Mouse (Mus musculus) midbrain, embryonic 12.5 days (tissue): ENCODE measurements around the gene Cfap43. TPM values are rescaled to one million over a fixed set of nuclear protein-coding genes. Genes with fewer than 3 reads are reported as not detected.

ENCODE experiments used
- ATAC-seq: fragments of 200-750 bp; cut with Nextera tagmentation; 2 replicates; pipeline ENCODE4 v1.8.0; 2017; ENCODE audit warnings: low read depth, moderate TSS enrichment, moderate library complexity; ENCODE audit not compliant: low FRiP score
- H3K27ac ChIP-seq: fragments of 300-500 bp; sonication (generic); replicated peaks from 2 replicates; pipeline ENCODE4 v1.5.1; 2016; ENCODE audit warnings: mild to moderate bottlenecking
- H3K27me3 ChIP-seq: fragments of 300-500 bp; sonication (generic); 2 replicates; pipeline ENCODE4 v1.6.1; 2016; ENCODE audit warnings: mild to moderate bottlenecking
- H3K36me3 ChIP-seq: fragments of 300-500 bp; sonication (generic); 2 replicates; pipeline ENCODE4 v1.6.1; 2016
- H3K4me1 ChIP-seq: fragments of 300-500 bp; sonication (generic); 2 replicates; pipeline ENCODE4 v1.6.1; 2016
- H3K4me2 ChIP-seq: fragments of 300-500 bp; sonication (generic); replicated peaks from 2 replicates; pipeline ENCODE4 v1.6.1; 2016; ENCODE audit warnings: mild to moderate bottlenecking, moderate library complexity
- H3K4me3 ChIP-seq: fragments of 300-500 bp; sonication (generic); 2 replicates; pipeline ENCODE4 v1.5.1; 2016; ENCODE audit warnings: mild to moderate bottlenecking
- H3K9ac ChIP-seq: fragments of 300-500 bp; sonication (generic); replicated peaks from 2 replicates; pipeline ENCODE4 v1.6.1; 2016; ENCODE audit warnings: mild to moderate bottlenecking, moderate library complexity
- H3K9me3 ChIP-seq: fragments of 300-500 bp; sonication (generic); 2 replicates; pipeline ENCODE4 v1.6.1; 2016; ENCODE audit warnings: mild to moderate bottlenecking
- WGBS: fragments of 180-500 bp; shearing (Covaris S2); methylation state at CpG from one replicate; pipeline ENCODE4 v1.1.7; 2016; 5-methylcytosine and 5-hydroxymethylcytosine counted together
- polyA plus RNA-seq: library from polyadenylated mRNA; unstranded; fragments of >200 nt; fragmentation: Nextera tagmentation; extraction: Ambion mirVana; gene quantifications from 2 replicates; pipeline ENCODE4 v1.2.1, GENCODE M21; 2016

Gene Cfap43
- polyA plus RNA-seq, 1 experiment from 2014 or later = 0.13 TPM

GRCm38 (mm10) chr19:47898472-47899079 lies 20.5 kb downstream of the Cfap43 start:
- no peaks in the 10 kb centered on the region for H3K9me3 ChIP-seq
- H3K36me3 ChIP-seq = peaks cover 43% of the 10 kb centered on the region
- H3K4me1 ChIP-seq = peaks cover 9% of the 10 kb centered on the region; the same call in 1 of the 2 replicates
- no peak overlapping the region for H3K4me3 ChIP-seq
- H3K9ac ChIP-seq = no peak overlapping the region
- WGBS = 93% methylated on average over 8 of the region's 8 CpGs
- H3K27me3 ChIP-seq = no peaks in the 10 kb centered on the region
- H3K4me2 ChIP-seq = no peak overlapping the region
- no peak for ATAC-seq
- H3K27ac ChIP-seq = no peak overlapping the region

GRCm38 (mm10) chr19:47893092-47893491 lies 26.0 kb downstream of the Cfap43 start:
- Histone ChIP-seq H3K9ac (no peak overlapping the region), H3K9me3 (no peaks in the 10 kb centered on the region), H3K36me3 (peaks cover 47% of the 10 kb centered on the region), H3K27ac (no peak overlapping the region), H3K4me3 (no peak overlapping the region), H3K4me2 (no peak overlapping the region), H3K27me3 (no peaks in the 10 kb centered on the region), H3K4me1 (no peaks in the 10 kb centered on the region)
- 97% methylated on average over 6 of the region's 6 CpGs for WGBS
- ATAC-seq = no peak

- Histone ChIP-seq H3K9me3 (no peaks in the 10 kb centered on the region), H3K4me2 (no peak overlapping the region), H3K9ac (no peak overlapping the region), H3K27me3 (no peaks in the 10 kb centered on the region), H3K4me3 (no peak overlapping the region), H3K36me3 (peaks cover 36% of the 10 kb centered on the region), H3K27ac (no peak overlapping the region), H3K4me1 (no peaks in the 10 kb centered on the region)
- no peak for ATAC-seq
- 86% methylated on average over 11 of the region's 11 CpGs for WGBS
Measured at GRCm38 (mm10) chr19:47891562-47892312, 27.4 kb downstream of the Cfap43 start.

GRCm38 (mm10) chr19:47890489-47891130 lies 28.5 kb downstream of the Cfap43 start:
- no peak for ATAC-seq
- no peak overlapping the region for H3K4me3 ChIP-seq
- H3K36me3 ChIP-seq = peaks cover 24% of the 10 kb centered on the region
- H3K9me3 ChIP-seq = no peaks in the 10 kb centered on the region
- 78% methylated on average over 10 of the region's 10 CpGs for WGBS
- H3K27ac ChIP-seq = no peak overlapping the region
- H3K4me2 ChIP-seq = no peak overlapping the region
- no peaks in the 10 kb centered on the region for H3K4me1 ChIP-seq
- H3K9ac ChIP-seq = no peak overlapping the region
- no peaks in the 10 kb centered on the region for H3K27me3 ChIP-seq

GRCm38 (mm10) chr19:47888037-47888436 lies 31.1 kb downstream of the Cfap43 start:
- no peaks in the 10 kb centered on the region for H3K36me3 ChIP-seq
- no peak overlapping the region for H3K4me3 ChIP-seq
- ATAC-seq = no peak
- WGBS = 90% methylated on average over 8 of the region's 8 CpGs
- no peak overlapping the region for H3K4me2 ChIP-seq
- H3K9ac ChIP-seq = no peak overlapping the region
- H3K27me3 ChIP-seq = no peaks in the 10 kb centered on the region
- H3K4me1 ChIP-seq = no peaks in the 10 kb centered on the region
- no peak overlapping the region for H3K27ac ChIP-seq
- H3K9me3 ChIP-seq = no peaks in the 10 kb centered on the region

GRCm38 (mm10) chr19:47887417-47887816 lies 31.7 kb downstream of the Cfap43 start:
- H3K4me2 ChIP-seq = no peak overlapping the region
- H3K4me3 ChIP-seq = no peak overlapping the region
- H3K9me3 ChIP-seq = no peaks in the 10 kb centered on the region
- H3K9ac ChIP-seq = no peak overlapping the region
- ATAC-seq = no peak
- WGBS = 89% methylated on average over 10 of the region's 10 CpGs
- no peak overlapping the region for H3K27ac ChIP-seq
- H3K4me1 ChIP-seq = no peaks in the 10 kb centered on the region
- no peaks in the 10 kb centered on the region for H3K36me3 ChIP-seq
- H3K27me3 ChIP-seq = no peaks in the 10 kb centered on the region

DNA sequence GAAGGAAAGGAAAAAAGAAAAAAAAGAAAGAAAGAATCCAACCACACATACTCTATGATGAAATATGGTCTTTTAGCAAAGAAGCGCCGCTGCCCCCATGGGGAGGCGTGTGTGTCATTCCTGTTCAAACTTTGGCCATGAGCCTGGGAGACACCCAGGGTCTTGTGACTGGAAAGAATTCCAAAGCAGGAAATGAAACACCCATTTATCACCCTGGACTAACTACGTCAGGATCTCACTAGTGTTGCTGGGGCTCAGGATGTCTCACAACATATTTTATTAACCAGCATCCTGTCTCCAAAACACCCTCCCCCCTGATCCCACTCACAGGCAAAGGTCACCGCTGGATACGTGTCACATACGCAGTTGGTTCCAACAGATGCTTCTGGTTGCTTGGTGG lies 32.5 kb downstream of the Cfap43 start:
- ATAC-seq = no peak
- Histone ChIP-seq H3K36me3 (no peaks in the 10 kb centered on the region), H3K4me1 (no peaks in the 10 kb centered on the region), H3K27me3 (no peaks in the 10 kb centered on the region), H3K4me3 (no peak overlapping the region), H3K27ac (no peak overlapping the region), H3K9ac (no peak overlapping the region), H3K4me2 (no peak overlapping the region), H3K9me3 (no peaks in the 10 kb centered on the region)
- WGBS = 89% methylated on average over 7 of the region's 7 CpGs

DNA sequence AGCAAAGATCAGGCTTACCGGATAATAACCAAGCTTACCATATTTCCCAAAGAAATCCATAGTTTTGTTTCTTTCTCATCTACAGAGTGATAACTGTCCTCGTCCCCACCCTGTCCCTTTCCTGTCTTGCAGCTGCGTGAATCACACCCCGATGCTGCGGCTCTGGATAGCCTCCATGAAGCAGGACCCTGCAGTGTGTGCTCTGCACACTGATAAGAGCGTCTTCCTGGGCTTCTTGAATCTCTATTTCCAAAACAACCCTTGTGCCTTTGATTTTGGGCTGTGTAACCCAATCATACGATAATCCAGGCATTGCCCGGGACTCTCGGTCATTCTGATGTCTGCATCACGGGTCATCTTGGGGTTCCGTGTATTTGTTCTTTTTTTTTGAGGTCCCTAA lies 33.2 kb downstream of the Cfap43 start:
- no peak for ATAC-seq
- Histone ChIP-seq H3K27me3 (no peaks in the 10 kb centered on the region), H3K27ac (no peak overlapping the region), H3K4me3 (no peak overlapping the region), H3K4me1 (no peaks in the 10 kb centered on the region), H3K4me2 (no peak overlapping the region), H3K9me3 (no peaks in the 10 kb centered on the region), H3K9ac (no peak overlapping the region), H3K36me3 (no peaks in the 10 kb centered on the region)
- 89% methylated on average over 11 of the region's 11 CpGs for WGBS

GRCm38 (mm10) chr19:47885191-47885743 lies 33.8 kb downstream of the Cfap43 start:
- Histone ChIP-seq H3K36me3 (no peaks in the 10 kb centered on the region), H3K4me3 (no peak overlapping the region), H3K27me3 (no peaks in the 10 kb centered on the region), H3K27ac (no peak overlapping the region), H3K4me2 (no peak overlapping the region), H3K9me3 (no peaks in the 10 kb centered on the region), H3K4me1 (no peaks in the 10 kb centered on the region), H3K9ac (no peak overlapping the region)
- ATAC-seq = no peak
- 71% methylated on average over 7 of the region's 7 CpGs for WGBS

DNA sequence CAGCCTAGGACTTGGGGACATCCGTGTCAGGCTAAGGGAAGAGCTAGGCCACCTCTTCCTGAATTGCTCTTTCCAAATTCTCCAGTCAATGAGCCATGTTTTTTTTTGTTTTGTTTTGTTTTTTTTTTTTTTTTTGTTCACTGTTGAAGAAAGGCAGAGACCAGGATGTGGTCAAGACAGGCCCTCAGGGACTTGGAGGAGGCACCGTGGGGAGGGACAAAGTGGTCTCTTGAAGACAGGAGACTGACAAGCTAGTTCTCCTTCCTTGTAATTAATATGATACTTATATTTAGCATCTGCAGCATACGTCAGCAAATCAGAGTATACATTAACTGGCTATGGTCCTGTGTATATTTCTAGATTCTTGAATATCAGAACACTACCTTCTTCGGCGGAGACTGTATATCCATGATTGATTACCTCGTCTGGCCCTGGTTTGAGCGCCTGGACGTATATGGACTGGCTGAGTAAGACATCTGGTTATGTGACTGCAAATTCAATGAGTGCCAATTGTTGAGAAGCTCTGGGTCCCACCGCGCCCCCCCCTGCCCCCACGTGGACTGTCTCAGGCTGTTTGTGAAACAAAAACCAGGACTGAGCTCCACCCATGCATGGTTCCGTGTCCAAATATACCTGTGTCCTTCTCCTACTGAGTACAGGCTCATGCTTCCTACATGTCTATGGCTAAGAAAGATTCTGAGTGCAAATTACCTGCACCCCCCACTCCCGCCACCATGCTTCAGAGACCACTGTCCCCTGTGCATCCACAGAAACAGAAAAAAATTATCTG lies 34.6 kb downstream of the Cfap43 start:
- Histone ChIP-seq H3K9ac (no peak overlapping the region), H3K4me1 (no peaks in the 10 kb centered on the region), H3K27ac (no peak overlapping the region), H3K4me2 (no peak overlapping the region), H3K4me3 (no peak overlapping the region), H3K9me3 (no peaks in the 10 kb centered on the region), H3K36me3 (no peaks in the 10 kb centered on the region), H3K27me3 (no peaks in the 10 kb centered on the region)
- WGBS = 89% methylated on average over 13 of the region's 13 CpGs
- ATAC-seq = no peak

DNA sequence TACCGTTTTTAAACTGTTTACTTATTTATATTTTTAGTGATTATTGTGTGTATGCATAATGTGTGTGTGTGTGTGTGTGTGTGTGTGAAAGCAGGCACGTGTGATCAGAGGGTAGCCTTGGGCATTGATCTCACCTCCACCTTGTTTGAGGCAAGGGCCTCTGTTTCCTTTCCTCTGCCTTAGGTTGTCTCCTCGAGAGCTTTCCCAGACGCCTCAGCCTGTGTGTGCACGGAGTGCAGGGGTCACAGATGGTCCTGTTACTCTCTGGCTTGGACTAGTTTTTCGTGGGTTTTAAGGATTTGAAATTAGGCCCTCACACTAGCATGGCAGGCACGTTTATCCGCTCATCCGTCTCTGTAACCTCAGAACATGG lies 36.2 kb downstream of the Cfap43 start:
- Histone ChIP-seq H3K4me1 (no peaks in the 10 kb centered on the region), H3K36me3 (no peaks in the 10 kb centered on the region), H3K27me3 (no peaks in the 10 kb centered on the region), H3K9me3 (no peaks in the 10 kb centered on the region), H3K4me2 (no peak overlapping the region), H3K27ac (no peak overlapping the region), H3K9ac (no peak overlapping the region; the same call in 1 of the 2 replicates), H3K4me3 (no peak overlapping the region)
- WGBS = 68% methylated on average over 9 of the region's 9 CpGs
- ATAC-seq = peak; percentile 52
